Mouse (Mus musculus) colon, adult 2 months (tissue): Measurements from ENCODE around the gene Gm15127. TPM values are rescaled to one million over a fixed set of nuclear protein-coding genes. Genes with fewer than 3 reads are reported as not detected.

Experiments
- polyA plus RNA-seq: library from polyadenylated mRNA; depleted of rRNA; stranded (reverse); fragments of >200 nt; gene quantifications from 2 replicates; pipeline ENCODE4 v1.2.3, GENCODE M21; 2012; rRNA removed

Gm15127 gene
- polyA plus RNA-seq: not detected in 2 replicates

DNA sequence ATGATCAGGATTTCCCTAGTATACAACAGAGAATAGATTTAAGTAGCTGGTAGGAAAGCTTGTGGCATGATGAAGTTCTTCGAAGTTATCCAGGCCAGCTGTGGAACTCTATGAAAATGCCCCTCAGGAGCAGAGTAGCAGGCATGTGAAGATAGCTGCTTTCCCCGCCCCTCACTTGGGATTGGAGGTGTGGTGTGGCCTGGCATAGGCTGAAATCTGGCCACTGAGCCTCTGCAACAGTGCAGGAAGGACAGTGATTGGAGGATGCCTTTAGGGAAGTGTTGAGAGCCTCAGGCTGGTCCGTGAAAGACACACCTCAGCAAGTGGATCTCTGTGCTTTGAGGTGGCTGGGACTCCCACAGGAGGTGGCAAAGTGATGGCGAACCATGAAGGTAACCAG lies at the start of gene Gm15127:
TSS of gene Gm15127 (plus strand) at position 301 of the 400 bp plus-strand sequence.

DNA sequence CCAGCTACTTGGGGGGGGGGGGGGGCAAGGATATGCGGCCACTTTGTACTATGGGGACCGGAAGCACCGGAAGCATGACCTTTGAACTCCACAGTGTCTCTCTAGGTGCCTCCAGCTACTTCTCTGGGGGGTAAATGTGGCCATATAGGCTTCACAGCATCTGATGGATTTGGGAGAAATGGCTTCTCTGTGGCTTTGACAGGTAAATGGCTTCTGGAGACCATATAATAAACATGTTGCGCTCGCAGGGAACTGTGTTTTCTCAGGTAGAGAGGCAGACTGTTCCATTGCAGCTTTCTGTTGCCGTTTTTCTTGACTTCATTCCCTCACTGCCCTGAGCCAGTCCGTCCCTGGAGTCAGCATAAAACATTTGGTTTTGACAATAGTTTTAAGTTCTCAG lies 48.3 kb upstream of the Gm15127 start, which contains the start of gene Gm8334:
TSS of gene Gm8334 (minus strand) at position 101 of the 400 bp plus-strand sequence.

Other genes starting within 250 kb of the Gm15127 start
- not detected in 2 replicates for gene Gm15114, start 174.6 kb upstream of the Gm15127 start, polyA plus RNA-seq
- gene Gm8334, start 48.4 kb upstream of the Gm15127 start, polyA plus RNA-seq: not detected in 2 replicates
- gene Luzp4, start 194.0 kb downstream of the Gm15127 start, polyA plus RNA-seq: not detected in 2 replicates